Mouse (Mus musculus): ENCODE data around the gene Olfr1136.

Olfr1136 gene

DNA sequence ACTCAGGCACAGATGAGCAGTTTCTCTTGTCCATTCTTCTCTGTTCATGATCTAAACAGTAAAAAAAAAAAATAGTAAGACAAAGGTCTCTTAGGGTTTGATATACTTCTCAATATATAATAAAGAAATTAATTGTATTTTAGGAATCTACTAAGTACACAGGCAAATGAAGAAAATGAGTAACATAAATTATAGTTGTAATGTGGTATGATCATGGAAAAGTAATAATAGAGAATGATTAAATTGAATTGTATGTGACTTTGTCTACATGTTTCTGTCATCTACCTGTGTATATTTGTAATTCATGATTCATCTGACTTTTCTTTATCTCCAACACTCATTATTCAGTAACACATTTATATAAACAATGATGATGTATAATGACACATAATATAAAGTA is at the start of gene Olfr1136:
Olfr1136 (minus strand) TSS at position 101 of the 400 bp plus-strand sequence.
- no peak for DNase-seq

DNA sequence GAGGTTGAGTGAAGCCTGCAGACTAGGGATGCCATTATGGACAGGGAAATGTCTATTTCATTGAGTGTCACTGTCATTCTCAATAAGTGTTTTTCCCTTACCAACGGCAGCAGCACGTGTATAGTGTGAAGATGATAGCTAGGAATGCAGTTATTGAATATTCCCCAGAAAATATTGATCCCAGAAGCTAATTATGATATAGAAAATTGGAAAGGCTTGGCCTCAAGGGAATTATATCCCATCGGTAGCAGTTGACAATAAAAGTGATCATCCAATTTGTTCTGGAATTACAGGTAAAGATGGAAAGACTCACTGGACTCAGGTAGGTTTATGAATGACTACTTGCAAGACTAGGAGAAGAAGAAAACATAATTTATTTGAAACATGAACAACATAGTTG is 49.7 kb upstream of the Olfr1136 start, which contains the start of gene Olfr1140:
Olfr1140 (plus strand) TSS at position 301 of the 400 bp plus-strand sequence.
- DNase-seq, result no peak

DNA sequence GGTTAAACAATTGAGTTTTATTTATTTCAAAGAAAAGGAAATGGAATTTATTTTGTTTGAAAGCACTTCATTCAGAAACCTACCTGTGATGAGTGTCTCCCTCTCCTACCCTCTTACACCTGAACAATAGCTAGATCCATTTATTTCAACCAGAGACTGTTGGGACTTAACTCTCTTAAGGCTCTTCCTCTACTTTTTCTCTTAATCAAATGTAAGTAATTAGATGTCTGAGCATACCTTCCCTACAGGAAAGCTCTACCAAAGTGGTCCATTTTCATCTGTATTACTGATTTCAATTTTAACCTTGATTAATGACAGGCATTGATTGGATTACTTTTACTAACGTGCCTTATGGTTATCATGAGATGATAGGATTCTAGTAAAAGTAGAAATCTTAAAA is 46.1 kb upstream of the Olfr1136 start, which contains the start of gene Olfr1138:
Olfr1138 (minus strand) TSS at position 101 of the 400 bp plus-strand sequence.
- no peak for DNase-seq

DNA sequence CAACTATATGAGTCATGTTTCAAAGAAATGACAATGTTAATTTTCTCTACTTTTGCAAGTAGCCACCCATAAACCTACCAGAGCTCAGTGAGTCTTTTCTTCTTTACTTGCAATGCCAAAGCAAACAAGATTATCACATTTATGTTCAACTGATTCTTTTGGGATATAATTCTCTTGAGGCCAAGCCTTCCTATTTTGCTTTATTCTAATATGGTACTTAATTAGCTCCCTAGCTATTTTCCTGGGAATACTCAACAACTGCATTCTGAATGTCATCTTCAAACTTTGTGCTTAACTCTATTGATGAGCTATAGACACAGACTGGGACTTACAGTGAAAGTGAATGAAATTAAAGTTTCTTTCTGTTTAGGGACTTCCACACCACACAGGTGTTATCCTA is 19.3 kb upstream of the Olfr1136 start, which contains the start of gene Olfr1137:
Olfr1137 (minus strand) TSS at position 101 of the 400 bp plus-strand sequence.
- no peak for DNase-seq

DNA sequence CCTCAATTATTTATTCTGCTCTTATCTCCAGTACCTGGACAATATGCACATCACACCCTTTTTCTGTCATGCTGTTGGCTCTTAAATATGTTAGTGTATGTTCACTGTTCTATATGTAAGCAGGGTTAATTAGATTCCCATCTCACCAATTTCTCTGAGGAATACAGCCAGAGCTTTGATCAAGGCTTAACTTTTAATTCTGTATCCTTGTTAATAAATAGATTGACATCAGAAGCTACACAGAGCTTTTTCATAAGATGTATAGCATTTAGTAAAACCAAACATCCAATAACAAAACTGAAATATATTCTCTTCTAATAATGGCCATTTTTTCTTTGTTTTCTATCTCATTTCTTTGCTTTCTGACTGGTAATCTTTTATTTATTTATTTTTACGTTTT is 20.2 kb downstream of the Olfr1136 start, which contains the start of gene Olfr1135:
Olfr1135 (minus strand) TSS at position 101 of the 400 bp plus-strand sequence.
- DNase-seq, result no peak

DNA sequence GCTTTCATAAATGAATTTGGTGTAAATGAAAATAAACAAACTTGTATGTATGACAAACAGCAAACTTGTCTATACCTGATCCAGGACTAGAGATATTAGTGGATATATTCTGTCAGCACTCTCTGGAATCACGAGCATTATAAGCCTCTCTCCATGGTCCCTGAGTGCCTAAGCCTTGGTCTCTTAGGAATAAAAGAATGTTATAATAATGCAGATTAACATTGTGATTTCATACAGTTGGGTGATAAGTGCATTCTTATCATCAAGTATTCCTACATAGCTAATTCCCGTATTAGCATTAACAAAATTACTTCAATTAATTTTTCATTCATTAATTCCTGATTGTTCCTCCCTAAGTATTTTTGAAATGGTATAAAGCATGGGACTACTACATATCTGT is 35.4 kb downstream of the Olfr1136 start, which contains the start of gene Olfr1134:
Olfr1134 (minus strand) TSS at position 101 of the 400 bp plus-strand sequence.
- DNase-seq, result no peak

DNA sequence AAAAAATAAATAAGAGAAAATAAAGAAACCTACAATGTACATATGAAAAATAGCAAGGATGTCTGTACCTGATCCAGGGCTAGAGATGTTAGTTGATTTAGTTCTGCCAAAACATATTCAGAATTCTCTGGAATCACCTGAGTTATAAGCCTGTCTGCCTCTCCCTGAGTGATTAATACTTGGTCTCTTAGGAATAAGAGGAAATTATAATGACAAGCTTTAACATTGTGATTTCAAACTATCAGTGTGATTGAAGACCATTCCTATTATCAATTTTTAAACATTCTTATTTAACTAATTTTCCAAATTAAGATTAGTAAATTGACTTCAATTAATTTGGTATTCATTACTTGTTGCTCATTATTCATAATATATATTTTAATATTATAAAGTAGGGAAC is 46.5 kb downstream of the Olfr1136 start, which contains the start of gene Olfr1133:
Olfr1133 (minus strand) TSS at position 101 of the 400 bp plus-strand sequence.
- DNase-seq, result no peak

All from lung, postnatal 10 days (tissue).